Mouse (Mus musculus) liver, embryonic 15.5 days (tissue): ENCODE results near the gene Mthfd1. TPM values are rescaled to one million over a fixed set of nuclear protein-coding genes. Genes with fewer than 3 reads are reported as not detected.

Experiments
- ATAC-seq: fragments of 200-750 bp; cut with Nextera tagmentation; 2 replicates; pipeline ENCODE4 v1.8.0; 2017; ENCODE audit warnings: moderate number of reproducible peaks, mild to moderate bottlenecking, moderate library complexity; ENCODE audit not compliant: insufficient read depth
- H3K27ac ChIP-seq: fragments of 300-500 bp; sonication (generic); replicated peaks from 2 replicates; pipeline ENCODE4 v1.5.1; 2015; ENCODE audit warnings: mild to moderate bottlenecking, inconsistent platforms
- H3K27me3 ChIP-seq: fragments of 300-500 bp; sonication (generic); 2 replicates; pipeline ENCODE4 v1.6.1; 2015; ENCODE audit warnings: mild to moderate bottlenecking, inconsistent platforms
- H3K36me3 ChIP-seq: fragments of 300-500 bp; sonication (generic); replicated peaks from 2 replicates; pipeline ENCODE4 v1.6.1; 2015; ENCODE audit warnings: moderate library complexity, mild to moderate bottlenecking, inconsistent platforms
- H3K4me1 ChIP-seq: fragments of 300-500 bp; sonication (generic); replicated peaks from 2 replicates; pipeline ENCODE4 v1.6.1; 2015; ENCODE audit warnings: inconsistent platforms
- H3K4me2 ChIP-seq: fragments of 300-500 bp; sonication (generic); 2 replicates; pipeline ENCODE4 v1.6.1; 2015; ENCODE audit warnings: moderate library complexity, mild to moderate bottlenecking, inconsistent platforms
- H3K4me3 ChIP-seq: fragments of 300-500 bp; sonication (generic); replicated peaks from 2 replicates; pipeline ENCODE4 v1.5.1; 2015; ENCODE audit warnings: mild to moderate bottlenecking, inconsistent platforms
- H3K9ac ChIP-seq: fragments of 300-500 bp; sonication (generic); 2 replicates; pipeline ENCODE4 v1.6.1; 2015; ENCODE audit warnings: moderate library complexity, mild to moderate bottlenecking, inconsistent platforms
- H3K9me3 ChIP-seq: fragments of 300-500 bp; sonication (generic); replicated peaks from 2 replicates; pipeline ENCODE4 v1.6.1; 2016; ENCODE audit warnings: inconsistent platforms
- WGBS: fragments of 180-500 bp; shearing (Covaris S2); methylation state at CpG from one replicate; pipeline ENCODE4 v1.1.7; 2015; ENCODE audit warnings: mixed read lengths; ENCODE audit not compliant: insufficient replicate concordance; 5-methylcytosine and 5-hydroxymethylcytosine counted together
- polyA plus RNA-seq: library from polyadenylated mRNA; unstranded; fragments of >200 nt; fragmentation: Nextera tagmentation; extraction: Ambion mirVana; gene quantifications from 2 replicates; pipeline ENCODE4 v1.2.1, GENCODE M21; 2015

Mthfd1 gene
- polyA plus RNA-seq, 1 experiment from 2014 or later, result 94.7 TPM

DNA sequence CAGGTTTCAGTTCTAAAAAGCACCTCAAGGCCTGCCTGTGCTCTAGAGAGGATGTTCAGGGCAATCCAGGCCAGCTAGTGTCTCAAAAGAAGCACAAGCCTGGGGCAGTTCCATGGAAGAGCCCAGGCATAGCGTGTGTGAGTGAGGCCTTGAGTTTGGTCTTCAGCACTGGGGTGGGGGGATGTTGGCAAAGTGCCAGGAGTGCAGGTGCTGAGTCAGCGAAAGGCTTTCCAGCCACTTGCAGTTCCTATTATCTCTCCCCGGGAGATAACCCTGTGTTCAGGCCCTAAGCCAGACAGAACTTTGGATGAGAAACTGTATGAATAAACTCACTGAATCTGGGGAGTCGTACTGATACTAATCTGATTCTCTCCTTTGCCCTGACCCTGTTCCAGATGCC, 27.0 kb downstream of the Mthfd1 start:
- no peak overlapping the region for H3K27ac ChIP-seq
- no peak overlapping the region for H3K9ac ChIP-seq
- H3K4me3 ChIP-seq, result no peak overlapping the region
- no peaks in the 10 kb centered on the region for H3K27me3 ChIP-seq
- no peak overlapping the region for H3K4me2 ChIP-seq
- ATAC-seq, result no peak
- 62% methylated on average over 4 of the region's 4 CpGs for WGBS
- peaks cover 75% of the 10 kb centered on the region for H3K36me3 ChIP-seq
- H3K9me3 ChIP-seq, result no peaks in the 10 kb centered on the region
- H3K4me1 ChIP-seq, result no peaks in the 10 kb centered on the region; the same call in 1 of the 2 replicates

DNA sequence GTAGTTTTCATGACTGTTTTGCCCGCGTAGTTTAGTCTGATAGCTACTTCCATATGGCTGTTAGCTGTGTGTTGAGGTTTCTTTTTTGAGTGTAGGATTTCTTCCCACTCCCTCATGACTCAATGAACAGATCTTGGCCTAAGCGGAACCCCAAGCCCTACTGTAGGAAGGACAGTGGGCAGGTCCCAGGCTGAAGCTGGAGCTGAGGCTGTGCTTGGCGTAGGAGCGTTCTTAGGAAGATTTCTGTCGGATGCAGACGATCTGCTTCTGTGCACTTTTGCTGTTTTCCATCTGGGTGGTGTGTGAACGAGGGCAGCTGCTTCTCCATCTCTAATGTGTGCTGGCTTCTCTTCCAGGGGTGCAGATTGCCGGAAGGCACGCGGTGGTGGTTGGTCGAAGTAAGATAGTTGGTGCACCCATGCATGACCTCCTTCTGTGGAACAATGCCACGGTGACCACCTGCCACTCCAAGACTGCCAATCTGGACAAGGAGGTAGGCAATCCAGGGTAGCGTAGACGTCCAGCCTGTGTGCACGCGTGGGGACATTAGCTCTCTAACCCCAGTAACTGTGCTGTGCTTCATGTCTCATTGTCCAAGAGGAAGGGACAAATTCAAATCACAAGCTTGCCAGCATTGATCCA, 27.6 kb downstream of the Mthfd1 start:
- H3K9me3 ChIP-seq, result no peaks in the 10 kb centered on the region
- H3K9ac ChIP-seq, result no peak overlapping the region
- H3K4me1 ChIP-seq, result no peaks in the 10 kb centered on the region; the same call in 1 of the 2 replicates
- peaks cover 79% of the 10 kb centered on the region for H3K36me3 ChIP-seq
- no peak overlapping the region for H3K27ac ChIP-seq
- no peak overlapping the region for H3K4me3 ChIP-seq
- H3K4me2 ChIP-seq, result no peak overlapping the region
- no peak for ATAC-seq
- H3K27me3 ChIP-seq, result no peaks in the 10 kb centered on the region
- WGBS, result 84% methylated on average over 17 of the region's 17 CpGs

DNA sequence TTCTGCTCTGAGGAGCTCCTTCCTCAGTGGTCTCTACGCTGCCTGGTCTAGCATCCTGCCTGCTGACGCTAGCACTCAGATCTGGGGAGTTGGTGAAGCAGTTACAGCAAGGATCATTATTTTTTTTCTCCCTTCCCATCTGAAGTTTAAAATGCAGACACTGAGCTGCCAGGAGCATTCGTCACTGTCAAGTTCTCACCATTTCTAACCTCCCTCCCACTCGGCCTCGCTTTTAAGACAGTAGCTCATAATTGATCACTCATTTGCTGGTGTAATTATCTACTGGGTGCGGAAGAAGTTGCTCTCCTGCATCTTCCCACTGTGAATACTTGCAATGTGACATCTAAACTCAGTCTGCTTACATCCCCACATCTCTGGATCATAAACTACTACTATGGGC, 30.3 kb downstream of the Mthfd1 start:
- no peak overlapping the region for H3K27ac ChIP-seq
- H3K27me3 ChIP-seq, result no peaks in the 10 kb centered on the region
- 78% methylated on average over 6 of the region's 6 CpGs for WGBS
- H3K4me2 ChIP-seq, result no peak overlapping the region
- H3K4me1 ChIP-seq, result no peaks in the 10 kb centered on the region
- H3K4me3 ChIP-seq, result no peak overlapping the region
- H3K36me3 ChIP-seq, result peaks cover 76% of the 10 kb centered on the region
- no peak for ATAC-seq
- no peak overlapping the region for H3K9ac ChIP-seq
- H3K9me3 ChIP-seq, result no peaks in the 10 kb centered on the region

DNA sequence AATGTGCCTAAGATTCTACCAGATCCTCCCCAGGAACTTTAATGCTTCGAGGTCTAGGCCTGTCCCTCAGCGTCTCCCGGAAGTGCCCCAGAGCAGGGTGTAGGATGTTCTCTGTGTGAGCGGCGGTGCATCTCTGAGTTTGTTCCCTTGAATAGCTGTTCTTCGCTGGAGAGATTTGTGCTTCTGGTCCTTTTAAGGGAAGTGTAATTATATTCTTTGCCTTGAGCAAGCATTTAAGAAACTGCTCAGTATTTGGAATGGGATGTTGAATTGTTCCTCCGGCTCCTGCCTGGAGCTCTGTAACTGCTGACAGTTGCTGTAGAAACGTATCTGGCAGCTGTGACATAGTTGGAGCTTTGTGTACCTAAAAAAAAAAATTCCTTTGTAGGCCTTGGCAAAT, 32.9 kb downstream of the Mthfd1 start:
- Histone ChIP-seq H3K27me3 (no peaks in the 10 kb centered on the region), H3K4me1 (no peaks in the 10 kb centered on the region), H3K9me3 (no peaks in the 10 kb centered on the region), H3K36me3 (peaks cover 77% of the 10 kb centered on the region), H3K4me2 (no peak overlapping the region), H3K9ac (no peak overlapping the region), H3K27ac (no peak overlapping the region), H3K4me3 (no peak overlapping the region)
- ATAC-seq, result no peak
- WGBS, result 80% methylated on average over 8 of the region's 8 CpGs

DNA sequence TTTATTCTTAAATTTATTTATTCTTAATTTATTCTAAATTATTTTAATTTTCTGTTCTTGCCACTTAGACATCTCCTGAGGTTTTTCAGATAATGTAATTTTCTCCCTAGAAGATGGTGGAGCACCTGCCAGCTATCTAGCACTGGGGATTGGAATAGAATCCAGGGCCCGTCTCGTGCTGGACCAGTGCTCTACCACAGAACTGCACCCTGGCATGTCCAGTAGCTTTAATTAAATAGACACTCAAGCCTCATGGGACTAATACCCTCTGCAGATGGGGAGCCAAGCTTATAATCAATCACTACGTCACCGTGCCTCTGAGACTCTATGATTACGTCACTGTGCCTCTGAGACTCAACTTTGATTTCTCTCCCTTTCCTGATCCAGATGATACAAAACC, 33.4 kb downstream of the Mthfd1 start:
- H3K27me3 ChIP-seq, result no peaks in the 10 kb centered on the region
- no peak overlapping the region for H3K27ac ChIP-seq
- H3K9me3 ChIP-seq, result no peaks in the 10 kb centered on the region
- 81% methylated on average over 5 of the region's 5 CpGs for WGBS
- H3K36me3 ChIP-seq, result peaks cover 77% of the 10 kb centered on the region
- ATAC-seq, result no peak
- H3K4me3 ChIP-seq, result no peak overlapping the region
- H3K4me2 ChIP-seq, result no peak overlapping the region
- H3K4me1 ChIP-seq, result no peaks in the 10 kb centered on the region
- no peak overlapping the region for H3K9ac ChIP-seq

DNA sequence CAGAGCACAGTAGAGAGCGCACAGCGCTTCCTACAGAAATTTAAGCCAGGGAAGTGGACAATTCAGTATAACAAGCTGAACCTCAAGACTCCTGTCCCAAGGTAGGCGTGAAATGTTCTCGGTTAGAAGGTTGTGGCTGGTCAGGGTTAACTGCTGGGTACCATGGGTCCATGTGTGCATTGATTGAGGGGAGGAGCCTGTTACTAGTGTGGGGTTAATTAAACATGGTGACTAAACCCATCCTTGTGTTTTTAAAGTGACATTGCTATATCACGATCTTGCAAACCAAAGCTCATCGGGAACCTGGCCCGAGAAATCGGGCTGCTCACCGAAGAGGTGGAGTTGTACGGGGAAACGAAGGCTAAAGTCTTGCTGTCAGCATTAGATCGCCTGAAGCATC, 34.3 kb downstream of the Mthfd1 start:
- no peak overlapping the region for H3K27ac ChIP-seq
- H3K9me3 ChIP-seq, result no peaks in the 10 kb centered on the region
- no peaks in the 10 kb centered on the region for H3K27me3 ChIP-seq
- peaks cover 78% of the 10 kb centered on the region for H3K36me3 ChIP-seq
- 85% methylated on average over 12 of the region's 12 CpGs for WGBS
- H3K4me3 ChIP-seq, result no peak overlapping the region
- H3K4me2 ChIP-seq, result no peak overlapping the region
- no peak for ATAC-seq
- H3K9ac ChIP-seq, result no peak overlapping the region
- H3K4me1 ChIP-seq, result no peaks in the 10 kb centered on the region

DNA sequence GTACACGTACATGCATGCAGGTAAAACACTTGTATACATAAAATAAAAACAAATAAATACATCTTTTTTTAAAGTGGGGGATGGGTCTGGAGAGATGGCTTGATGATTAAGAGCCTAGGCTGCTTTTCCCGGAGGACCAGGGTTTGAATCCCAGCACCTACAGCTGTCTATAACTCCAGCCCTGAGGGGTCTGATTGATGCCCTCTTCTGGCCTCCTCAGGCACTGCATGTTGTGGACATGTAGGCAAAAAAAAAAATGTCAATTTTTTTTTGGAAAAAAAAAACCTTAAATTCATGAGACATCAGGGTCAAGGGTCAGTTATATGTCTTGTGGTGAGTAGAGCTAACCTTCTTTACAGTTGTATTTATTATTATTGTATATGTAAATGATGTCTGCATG, 35.2 kb downstream of the Mthfd1 start:
- no peaks in the 10 kb centered on the region for H3K4me1 ChIP-seq
- no peak overlapping the region for H3K4me3 ChIP-seq
- WGBS, result 77% methylated on average over 2 of the region's 2 CpGs
- peaks cover 73% of the 10 kb centered on the region for H3K36me3 ChIP-seq
- no peak overlapping the region for H3K9ac ChIP-seq
- no peak overlapping the region for H3K4me2 ChIP-seq
- H3K27me3 ChIP-seq, result no peaks in the 10 kb centered on the region
- H3K9me3 ChIP-seq, result no peaks in the 10 kb centered on the region
- ATAC-seq, result no peak
- no peak overlapping the region for H3K27ac ChIP-seq

DNA sequence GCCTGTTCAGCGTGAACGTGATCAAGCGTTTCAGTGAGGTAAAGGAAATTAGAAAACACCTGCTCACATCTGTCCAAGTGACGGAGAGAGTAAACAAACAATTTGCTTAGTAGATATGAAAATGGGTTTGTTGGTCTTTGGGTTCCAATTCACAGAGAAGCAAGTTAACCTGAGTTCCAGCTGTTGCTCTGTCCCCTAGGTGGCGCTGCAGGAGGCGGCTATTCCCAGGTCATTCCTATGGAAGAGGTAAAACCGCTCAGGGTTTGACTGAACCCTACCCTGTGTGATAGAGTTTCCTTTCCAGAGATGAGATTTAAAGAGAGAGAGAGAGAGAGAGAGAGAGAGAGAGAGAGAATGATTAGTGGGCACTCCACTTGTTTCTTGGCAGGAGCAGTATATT, 38.1 kb downstream of the Mthfd1 start:
- 61% methylated on average over 7 of the region's 7 CpGs for WGBS
- no peak overlapping the region for H3K4me2 ChIP-seq
- H3K36me3 ChIP-seq, result peaks cover 85% of the 10 kb centered on the region
- no peak for ATAC-seq
- H3K9ac ChIP-seq, result no peak overlapping the region
- H3K27me3 ChIP-seq, result no peaks in the 10 kb centered on the region
- no peaks in the 10 kb centered on the region for H3K4me1 ChIP-seq
- no peak overlapping the region for H3K27ac ChIP-seq
- H3K9me3 ChIP-seq, result no peaks in the 10 kb centered on the region
- no peak overlapping the region for H3K4me3 ChIP-seq

DNA sequence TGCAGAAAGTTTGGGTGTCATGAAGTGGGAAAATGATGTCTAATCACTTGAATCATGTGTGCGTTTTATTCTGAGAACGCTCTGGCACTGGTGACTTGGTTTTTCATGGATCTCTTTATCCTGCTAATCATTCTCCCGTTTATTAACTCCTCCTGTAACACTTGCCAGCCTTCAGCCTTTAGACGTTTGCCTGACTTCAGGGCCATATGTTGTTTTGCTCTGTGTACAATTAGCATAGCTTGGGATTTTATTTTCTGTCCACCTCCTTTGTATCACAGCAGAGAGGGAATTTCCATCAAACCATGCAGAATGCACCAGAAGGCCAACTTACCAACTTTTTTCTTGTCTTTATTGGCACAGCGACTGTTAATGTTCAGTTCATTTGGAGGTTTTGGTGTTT, 42.7 kb downstream of the Mthfd1 start:
- 80% methylated on average over 5 of the region's 5 CpGs for WGBS
- Histone ChIP-seq H3K4me3 (no peak overlapping the region), H3K9ac (no peak overlapping the region), H3K4me2 (no peak overlapping the region), H3K27me3 (no peaks in the 10 kb centered on the region), H3K9me3 (no peaks in the 10 kb centered on the region), H3K4me1 (no peaks in the 10 kb centered on the region), H3K36me3 (peaks cover 88% of the 10 kb centered on the region), H3K27ac (no peak overlapping the region)
- ATAC-seq, result no peak

DNA sequence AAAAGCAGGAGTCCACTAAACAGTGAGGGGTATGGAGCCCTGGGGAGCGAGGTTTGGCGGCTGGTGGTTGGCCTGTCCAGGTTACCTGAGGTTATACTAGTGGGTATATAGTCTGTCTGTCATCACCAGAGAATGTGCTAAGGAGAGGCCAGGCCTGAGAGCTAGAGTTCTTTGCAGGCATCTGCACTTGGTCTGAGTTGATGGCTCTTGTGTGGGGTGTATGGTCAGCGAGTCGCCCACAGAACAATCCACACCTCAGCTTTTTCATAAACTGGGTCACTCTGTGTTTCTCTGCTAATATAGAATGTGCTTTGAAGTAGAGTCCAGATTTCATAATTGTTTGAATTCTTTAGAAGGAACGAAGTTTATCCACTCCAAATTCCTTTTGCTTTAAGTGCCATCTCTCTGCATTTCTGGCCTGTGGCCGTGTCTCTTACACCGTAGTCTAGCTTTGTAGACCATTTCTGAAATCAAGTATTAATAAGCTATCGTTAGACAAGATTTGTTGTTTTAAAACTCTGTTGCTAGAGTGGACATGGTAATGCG, 44.3 kb downstream of the Mthfd1 start:
- Histone ChIP-seq H3K9me3 (no peaks in the 10 kb centered on the region), H3K4me1 (no peaks in the 10 kb centered on the region), H3K4me2 (no peak overlapping the region), H3K27me3 (no peaks in the 10 kb centered on the region), H3K4me3 (no peak overlapping the region), H3K36me3 (peaks cover 88% of the 10 kb centered on the region), H3K27ac (no peak overlapping the region), H3K9ac (no peak overlapping the region)
- WGBS, result 77% methylated on average over 9 of the region's 9 CpGs
- ATAC-seq, result no peak

DNA sequence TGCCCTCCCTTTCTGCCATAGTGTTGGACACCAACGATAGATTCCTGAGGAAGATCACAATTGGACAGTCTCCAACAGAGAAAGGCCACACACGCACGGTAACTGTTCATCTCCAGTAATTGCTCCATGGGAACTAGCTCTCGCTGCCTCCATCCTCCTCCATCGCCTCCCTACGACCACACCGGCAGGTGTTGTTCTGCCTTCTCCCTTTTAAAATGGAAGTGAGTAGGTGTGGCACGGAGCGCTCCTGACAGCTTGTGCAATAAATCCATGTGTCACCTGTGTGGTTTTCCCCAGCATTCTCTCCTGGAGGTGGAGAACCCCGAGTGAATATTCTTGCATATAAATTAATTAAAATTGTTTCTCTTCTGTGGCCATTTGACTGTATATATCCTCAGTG, 45.3 kb downstream of the Mthfd1 start:
- H3K4me2 ChIP-seq, result no peak overlapping the region
- H3K4me1 ChIP-seq, result no peaks in the 10 kb centered on the region
- 85% methylated on average over 10 of the region's 10 CpGs for WGBS
- H3K36me3 ChIP-seq, result peaks cover 92% of the 10 kb centered on the region
- H3K9ac ChIP-seq, result no peak overlapping the region
- no peaks in the 10 kb centered on the region for H3K9me3 ChIP-seq
- ATAC-seq, result no peak
- no peak overlapping the region for H3K4me3 ChIP-seq
- H3K27ac ChIP-seq, result no peak overlapping the region
- H3K27me3 ChIP-seq, result no peaks in the 10 kb centered on the region

DNA sequence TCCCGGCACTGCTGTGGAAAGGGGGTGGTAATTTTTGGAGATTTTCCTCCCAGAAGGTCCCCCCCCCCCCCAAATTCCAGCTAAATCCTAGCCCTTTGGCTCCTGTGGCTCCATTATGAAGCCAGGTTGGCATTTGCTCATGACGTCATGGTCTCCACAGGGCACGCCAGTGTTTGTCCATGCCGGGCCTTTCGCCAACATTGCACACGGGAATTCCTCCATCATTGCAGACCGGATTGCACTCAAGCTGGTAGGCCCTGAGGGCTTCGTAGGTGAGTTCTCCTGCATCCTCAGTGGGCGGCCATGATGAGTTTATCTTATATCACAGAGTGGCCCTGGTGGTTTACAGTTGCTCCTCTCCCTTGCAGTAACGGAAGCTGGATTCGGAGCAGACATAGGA, 48.4 kb downstream of the Mthfd1 start:
- Histone ChIP-seq H3K4me2 (no peak overlapping the region), H3K9me3 (no peaks in the 10 kb centered on the region), H3K27me3 (no peaks in the 10 kb centered on the region), H3K27ac (no peak overlapping the region), H3K4me1 (no peaks in the 10 kb centered on the region), H3K4me3 (no peak overlapping the region), H3K36me3 (peaks cover 90% of the 10 kb centered on the region), H3K9ac (no peak overlapping the region)
- no peak for ATAC-seq
- 86% methylated on average over 11 of the region's 11 CpGs for WGBS
